Mouse (Mus musculus): ENCODE data around the gene Ak6. TPM values are rescaled to one million over a fixed set of nuclear protein-coding genes. Genes with fewer than 3 reads are reported as not detected.

The Ak6 gene
- polyA plus RNA-seq, 1 experiment from 2014 or later = 257 TPM

- 80% methylated on average over 2 of the region's 2 CpGs for WGBS
- no peak for ATAC-seq (replicated peaks; ENCODE audit: low FRiP score, low read depth)
These were observed 33.6 kb downstream of the Ak6 start for GRCm38 (mm10) chr13:100684355-100684754.

GRCm38 (mm10) chr13:100687513-100687912 lies 36.7 kb downstream of the Ak6 start:
- Histone ChIP-seq H3K27ac (no peak overlapping the region), H3K9me3 (replicated peaks; ENCODE audit: low read length) (no peaks in the 10 kb centered on the region), H3K4me2 (ENCODE audit: low read length) (no peak overlapping the region), H3K4me3 (replicated peaks; ENCODE audit: low read depth, low read length) (no peak overlapping the region), H3K36me3 (ENCODE audit: insufficient read depth, low read length) (no peaks in the 10 kb centered on the region), H3K4me1 (replicated peaks; ENCODE audit: insufficient read depth, low read length) (no peaks in the 10 kb centered on the region), H3K27me3 (ENCODE audit: insufficient read depth, low read length) (no peaks in the 10 kb centered on the region), H3K9ac (ENCODE audit: low read depth, low read length) (no peak overlapping the region)
- ATAC-seq (replicated peaks; ENCODE audit: low FRiP score, low read depth) (no peak), DNase-seq (ENCODE audit: low spot score) (no peak)
- peak; percentile 19; the same call in 1 of the 2 replicates for TF ChIP-seq CTCF (IDR thresholded peaks at IDR 0.05; ENCODE audit: low read depth)
- WGBS = 74% methylated on average over 7 of the region's 7 CpGs

More at GRCm38 (mm10) chr13:100684355-100684754, 33.6 kb downstream of the Ak6 start:
- H3K27ac ChIP-seq = no peak overlapping the region
- H3K36me3 ChIP-seq (ENCODE audit: insufficient read depth, low read length) = no peaks in the 10 kb centered on the region
- peak; percentile 16 for DNase-seq (ENCODE audit: low spot score)
- H3K9ac ChIP-seq (ENCODE audit: low read depth, low read length) = no peak overlapping the region
- H3K27me3 ChIP-seq (ENCODE audit: insufficient read depth, low read length) = no peaks in the 10 kb centered on the region
- H3K4me3 ChIP-seq (replicated peaks; ENCODE audit: low read depth, low read length) = no peak overlapping the region
- no peaks in the 10 kb centered on the region for H3K4me1 ChIP-seq (replicated peaks; ENCODE audit: insufficient read depth, low read length)
- H3K9me3 ChIP-seq (replicated peaks; ENCODE audit: low read length) = no peaks in the 10 kb centered on the region
- TF ChIP-seq CTCF (IDR thresholded peaks at IDR 0.05; ENCODE audit: low read depth) = peak; percentile 61
- H3K4me2 ChIP-seq (ENCODE audit: low read length) = no peak overlapping the region

DNA sequence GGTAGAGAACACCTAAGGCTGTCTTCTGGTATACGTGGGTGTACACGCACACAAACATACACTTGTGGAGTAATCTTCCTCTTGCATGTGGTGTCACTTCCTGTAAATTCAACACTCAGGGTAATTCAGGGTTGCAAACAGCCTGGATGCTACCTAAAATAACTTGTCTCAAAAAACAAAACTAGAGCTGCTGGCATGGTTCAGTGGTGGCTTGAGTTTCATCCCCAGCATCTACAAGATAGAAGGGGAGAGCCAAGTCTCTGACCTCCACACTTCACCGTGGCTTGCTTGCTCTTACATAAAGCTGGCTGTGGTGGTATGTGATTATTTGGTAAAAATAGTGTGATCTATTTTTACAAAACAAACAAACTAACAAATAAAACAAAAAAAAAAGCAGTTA lies 46.8 kb downstream of the Ak6 start:
- Histone ChIP-seq H3K9me3 (replicated peaks; ENCODE audit: low read length) (no peaks in the 10 kb centered on the region), H3K27me3 (ENCODE audit: insufficient read depth, low read length) (no peaks in the 10 kb centered on the region), H3K4me1 (replicated peaks; ENCODE audit: insufficient read depth, low read length) (no peaks in the 10 kb centered on the region), H3K4me3 (replicated peaks; ENCODE audit: low read depth, low read length) (no peak overlapping the region), H3K9ac (ENCODE audit: low read depth, low read length) (no peak overlapping the region), H3K36me3 (ENCODE audit: insufficient read depth, low read length) (peaks cover 33% of the 10 kb centered on the region), H3K4me2 (ENCODE audit: low read length) (no peak overlapping the region), H3K27ac (no peak overlapping the region)
- ATAC-seq (replicated peaks; ENCODE audit: low FRiP score, low read depth) (no peak), DNase-seq (ENCODE audit: low spot score) (no peak)
- TF ChIP-seq CTCF (IDR thresholded peaks at IDR 0.05; ENCODE audit: low read depth) = no peak
- 96% methylated on average over 3 of the region's 3 CpGs for WGBS

DNA sequence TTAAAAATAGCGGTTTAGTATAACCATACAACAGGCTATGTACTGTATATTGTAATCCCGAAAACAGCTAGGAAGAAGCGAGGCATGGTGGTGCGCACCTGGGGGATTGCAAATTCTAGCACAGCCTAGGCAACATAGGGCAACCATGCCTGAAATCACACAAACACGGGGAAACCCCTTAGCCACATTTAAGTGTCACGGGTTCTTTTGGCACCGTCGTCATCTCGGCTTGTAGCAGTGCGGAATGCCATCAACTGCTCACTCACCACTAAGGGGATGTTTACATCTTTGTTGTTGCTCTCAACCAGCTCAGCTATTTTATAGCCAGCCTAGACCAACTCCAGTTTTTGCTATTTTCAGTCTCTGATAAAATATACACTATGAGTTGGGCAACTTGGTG lies 48.1 kb downstream of the Ak6 start:
- Histone ChIP-seq H3K27ac (no peak overlapping the region), H3K36me3 (ENCODE audit: insufficient read depth, low read length) (peaks cover 44% of the 10 kb centered on the region), H3K9ac (ENCODE audit: low read depth, low read length) (no peak overlapping the region), H3K27me3 (ENCODE audit: insufficient read depth, low read length) (no peaks in the 10 kb centered on the region), H3K4me1 (replicated peaks; ENCODE audit: insufficient read depth, low read length) (no peaks in the 10 kb centered on the region), H3K4me3 (replicated peaks; ENCODE audit: low read depth, low read length) (no peak overlapping the region), H3K4me2 (ENCODE audit: low read length) (no peak overlapping the region), H3K9me3 (replicated peaks; ENCODE audit: low read length) (no peaks in the 10 kb centered on the region)
- TF ChIP-seq CTCF (IDR thresholded peaks at IDR 0.05; ENCODE audit: low read depth) = no peak
- DNase-seq (ENCODE audit: low spot score) = no peak
- ATAC-seq (replicated peaks; ENCODE audit: low FRiP score, low read depth) = no peak
- WGBS = 95% methylated on average over 10 of the region's 10 CpGs

GRCm38 (mm10) chr13:100703468-100703867 lies 52.7 kb downstream of the Ak6 start:
- WGBS = 91% methylated on average over 2 of the region's 2 CpGs
- no peaks in the 10 kb centered on the region for H3K27me3 ChIP-seq (ENCODE audit: insufficient read depth, low read length)

DNA sequence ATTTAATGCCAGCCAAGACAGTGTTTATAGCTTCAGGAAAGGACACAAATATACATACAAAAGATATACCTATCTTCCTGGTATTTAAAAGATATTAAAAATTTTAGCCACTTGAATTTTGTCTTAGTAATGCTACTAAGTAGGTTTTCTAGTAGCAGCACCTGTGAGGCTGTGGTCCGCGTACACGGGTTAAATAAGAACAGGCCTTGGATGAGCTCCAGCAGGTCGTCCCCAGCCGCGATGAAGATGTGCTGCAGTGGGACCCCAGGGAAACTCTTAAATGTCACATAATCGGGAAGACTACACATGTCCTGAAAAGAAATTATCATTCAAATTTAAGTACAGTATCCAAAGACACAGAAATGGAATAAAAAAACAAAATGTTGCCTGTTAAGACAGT lies 55.4 kb downstream of the Ak6 start:
- 97% methylated on average over 7 of the region's 7 CpGs for WGBS
- Histone ChIP-seq H3K4me2 (ENCODE audit: low read length) (no peak overlapping the region), H3K9ac (ENCODE audit: low read depth, low read length) (no peak overlapping the region), H3K4me3 (replicated peaks; ENCODE audit: low read depth, low read length) (no peak overlapping the region), H3K27ac (no peak overlapping the region), H3K9me3 (replicated peaks; ENCODE audit: low read length) (no peaks in the 10 kb centered on the region), H3K36me3 (ENCODE audit: insufficient read depth, low read length) (peaks cover 60% of the 10 kb centered on the region), H3K4me1 (replicated peaks; ENCODE audit: insufficient read depth, low read length) (no peaks in the 10 kb centered on the region), H3K27me3 (ENCODE audit: insufficient read depth, low read length) (no peaks in the 10 kb centered on the region)
- no peak for TF ChIP-seq CTCF (IDR thresholded peaks at IDR 0.05; ENCODE audit: low read depth)
- ATAC-seq (replicated peaks; ENCODE audit: low FRiP score, low read depth) (no peak), DNase-seq (ENCODE audit: low spot score) (no peak)

More at GRCm38 (mm10) chr13:100703468-100703867, 52.7 kb downstream of the Ak6 start:
- H3K4me1 ChIP-seq (replicated peaks; ENCODE audit: insufficient read depth, low read length) = no peaks in the 10 kb centered on the region
- no peak overlapping the region for H3K4me2 ChIP-seq (ENCODE audit: low read length)
- no peak overlapping the region for H3K9ac ChIP-seq (ENCODE audit: low read depth, low read length)
- DNase-seq (ENCODE audit: low spot score) = peak; percentile 21
- ATAC-seq (replicated peaks; ENCODE audit: low FRiP score, low read depth) = peak; percentile 68; the same call in 1 of the 2 replicates
- H3K4me3 ChIP-seq (replicated peaks; ENCODE audit: low read depth, low read length) = no peak overlapping the region
- H3K36me3 ChIP-seq (ENCODE audit: insufficient read depth, low read length) = peaks cover 55% of the 10 kb centered on the region
- H3K27ac ChIP-seq = no peak overlapping the region
- H3K9me3 ChIP-seq (replicated peaks; ENCODE audit: low read length) = no peaks in the 10 kb centered on the region
- peak; percentile 49 for TF ChIP-seq CTCF (IDR thresholded peaks at IDR 0.05; ENCODE audit: low read depth)

- TF ChIP-seq CTCF (IDR thresholded peaks at IDR 0.05; ENCODE audit: low read depth) = no peak
- ATAC-seq (replicated peaks; ENCODE audit: low FRiP score, low read depth) = no peak
- Histone ChIP-seq H3K9me3 (replicated peaks; ENCODE audit: low read length) (no peaks in the 10 kb centered on the region), H3K4me3 (replicated peaks; ENCODE audit: low read depth, low read length) (no peak overlapping the region), H3K4me1 (replicated peaks; ENCODE audit: insufficient read depth, low read length) (no peaks in the 10 kb centered on the region), H3K27me3 (ENCODE audit: insufficient read depth, low read length) (no peaks in the 10 kb centered on the region), H3K9ac (ENCODE audit: low read depth, low read length) (no peak overlapping the region), H3K4me2 (ENCODE audit: low read length) (no peak overlapping the region), H3K36me3 (ENCODE audit: insufficient read depth, low read length) (peaks cover 55% of the 10 kb centered on the region), H3K27ac (no peak overlapping the region)
- 88% methylated on average over 6 of the region's 6 CpGs for WGBS
- no peak for DNase-seq (ENCODE audit: low spot score)
These were observed 64.7 kb downstream of the Ak6 start for GRCm38 (mm10) chr13:100715467-100715866.

Other genes with a start within 250 kb of the Ak6 start
- gene Naip1, start 198.1 kb upstream of the Ak6 start, polyA plus RNA-seq (2015; fragmentation: Nextera tagmentation; extraction: Ambion mirVana) = not detected in 2 replicates
- 66.3 and 67.9 TPM in 2 replicates for gene Gtf2h2, start 158.4 kb upstream of the Ak6 start, polyA plus RNA-seq (2015; fragmentation: Nextera tagmentation; extraction: Ambion mirVana)
- gene Ocln, start 98.3 kb upstream of the Ak6 start, polyA plus RNA-seq (2015; fragmentation: Nextera tagmentation; extraction: Ambion mirVana) = 35.3 and 37.8 TPM in 2 replicates
- 17.0 TPM in 2 replicates for gene Marveld2, start 34.0 kb upstream of the Ak6 start, polyA plus RNA-seq (2015; fragmentation: Nextera tagmentation; extraction: Ambion mirVana)
- gene Rad17, start 72 bp downstream of the Ak6 start, polyA plus RNA-seq (2015; fragmentation: Nextera tagmentation; extraction: Ambion mirVana) = 18.6 and 19.7 TPM in 2 replicates
- 17.0 and 17.4 TPM in 2 replicates for gene Taf9, start 600 bp downstream of the Ak6 start, polyA plus RNA-seq (2015; fragmentation: Nextera tagmentation; extraction: Ambion mirVana)
- 6.1 and 6.8 TPM in 2 replicates for gene Ccdc125, start 18.7 kb downstream of the Ak6 start, polyA plus RNA-seq (2015; fragmentation: Nextera tagmentation; extraction: Ambion mirVana)
- gene Cdk7, start 80.0 kb downstream of the Ak6 start, polyA plus RNA-seq (2015; fragmentation: Nextera tagmentation; extraction: Ambion mirVana) = 87.2 and 89.1 TPM in 2 replicates
- 255 and 260 TPM in 2 replicates for gene Mrps36, start 93.7 kb downstream of the Ak6 start, polyA plus RNA-seq (2015; fragmentation: Nextera tagmentation; extraction: Ambion mirVana)
- gene Cenph, start 124.9 kb downstream of the Ak6 start, polyA plus RNA-seq (2015; fragmentation: Nextera tagmentation; extraction: Ambion mirVana) = 20.9 and 23.8 TPM in 2 replicates
- gene Ccnb1, start 135.6 kb downstream of the Ak6 start, polyA plus RNA-seq (2015; fragmentation: Nextera tagmentation; extraction: Ambion mirVana) = 101 and 103 TPM in 2 replicates
- gene Slc30a5, start 182.4 kb downstream of the Ak6 start, polyA plus RNA-seq (2015; fragmentation: Nextera tagmentation; extraction: Ambion mirVana) = 53.0 and 54.5 TPM in 2 replicates